Mouse (Mus musculus): ENCODE results near the gene Dennd2c.
"Not testable (repeated sequence)": the region's sequence is repeated elsewhere in the genome, so short reads cannot be mapped to it uniquely, and the experiment has no call there.

DNA sequence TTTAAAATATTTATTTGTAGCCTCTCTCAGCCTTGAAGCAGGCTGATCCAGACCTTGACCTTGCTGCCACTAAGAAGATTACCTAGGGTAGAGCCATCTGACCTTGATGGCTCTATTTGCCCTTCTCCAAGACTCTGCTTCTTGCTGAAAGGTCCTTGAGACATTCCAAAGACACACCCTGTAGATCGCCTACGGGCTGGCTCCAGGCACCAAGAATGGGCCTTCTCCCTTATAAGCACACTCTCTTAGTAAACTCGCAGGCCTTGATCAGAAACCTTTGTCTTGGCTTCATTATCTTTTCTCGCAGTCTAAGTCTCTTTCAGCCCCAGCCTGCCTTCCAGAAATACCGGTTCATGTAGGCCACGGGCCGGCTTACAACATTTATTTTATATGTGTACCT, 98.7 kb downstream of the Dennd2c start:
- not testable (repeated sequence) for TF ChIP-seq CTCF, POLR2A (IDR thresholded peaks at IDR 0.05; ENCODE audit: insufficient read depth, low read depth, low read length)
